Mouse (Mus musculus) B cell, adult 2 months (primary cell): ENCODE data around the gene Gm48551.

Experiments
- DNase-seq, 2 experiments: peaks; one replicate each; pipeline ENCODE4 v3.0.0; 2022

The Gm48551 gene

DNA sequence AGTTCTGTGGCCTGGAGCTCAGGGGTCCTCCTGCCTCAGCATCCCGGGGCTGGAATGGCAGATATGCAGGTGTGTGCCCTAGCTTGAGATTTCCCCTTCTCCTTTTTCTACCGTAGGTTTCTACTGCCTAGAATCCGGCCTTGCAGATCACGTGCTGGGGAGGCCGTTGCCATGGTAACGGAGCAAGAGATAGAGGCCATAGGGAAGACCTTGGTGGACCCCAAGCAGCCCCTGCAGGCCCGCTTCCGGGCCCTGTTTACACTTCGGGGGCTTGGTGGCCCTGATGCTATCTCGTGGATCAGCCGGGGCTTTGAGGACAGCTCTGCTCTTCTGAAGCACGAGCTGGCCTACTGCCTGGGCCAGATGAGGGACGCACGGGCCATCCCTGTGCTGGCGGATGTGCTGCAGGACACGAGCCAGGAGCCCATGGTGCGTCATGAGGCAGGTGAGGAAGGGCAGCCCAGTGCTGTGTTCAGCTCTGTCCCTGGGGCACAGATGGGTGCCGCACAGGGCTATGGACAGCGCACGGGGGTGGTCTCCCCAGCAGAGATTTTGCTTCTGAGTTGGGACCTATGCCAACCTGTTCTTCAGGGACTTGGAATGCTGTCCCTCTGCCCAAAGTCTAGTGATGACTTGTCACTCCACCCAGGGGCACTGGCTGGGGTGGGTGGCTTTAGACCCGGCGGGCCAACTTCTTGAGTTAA is 1.5 kb downstream of the Gm48551 start:
- DNase-seq, result no peak

DNA sequence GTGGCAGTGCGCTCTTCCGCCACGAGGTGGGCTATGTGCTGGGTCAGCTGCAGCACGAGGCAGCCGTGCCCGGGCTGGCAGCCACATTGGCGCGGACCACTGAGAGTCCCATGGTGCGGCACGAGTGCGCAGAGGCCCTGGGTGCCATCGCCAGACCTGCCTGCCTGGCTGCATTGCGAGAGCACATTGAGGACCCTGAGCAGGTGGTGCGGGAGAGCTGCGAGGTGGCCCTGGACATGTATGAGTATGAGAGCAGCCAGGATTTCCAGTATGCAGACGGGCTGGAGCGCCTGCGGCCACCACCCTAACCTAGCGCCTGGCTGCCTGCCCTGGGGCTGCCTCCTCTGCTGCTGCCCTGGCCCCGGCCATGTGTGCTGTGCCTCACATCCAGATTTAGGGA is 3.5 kb downstream of the Gm48551 start:
- no peak for DNase-seq

DNA sequence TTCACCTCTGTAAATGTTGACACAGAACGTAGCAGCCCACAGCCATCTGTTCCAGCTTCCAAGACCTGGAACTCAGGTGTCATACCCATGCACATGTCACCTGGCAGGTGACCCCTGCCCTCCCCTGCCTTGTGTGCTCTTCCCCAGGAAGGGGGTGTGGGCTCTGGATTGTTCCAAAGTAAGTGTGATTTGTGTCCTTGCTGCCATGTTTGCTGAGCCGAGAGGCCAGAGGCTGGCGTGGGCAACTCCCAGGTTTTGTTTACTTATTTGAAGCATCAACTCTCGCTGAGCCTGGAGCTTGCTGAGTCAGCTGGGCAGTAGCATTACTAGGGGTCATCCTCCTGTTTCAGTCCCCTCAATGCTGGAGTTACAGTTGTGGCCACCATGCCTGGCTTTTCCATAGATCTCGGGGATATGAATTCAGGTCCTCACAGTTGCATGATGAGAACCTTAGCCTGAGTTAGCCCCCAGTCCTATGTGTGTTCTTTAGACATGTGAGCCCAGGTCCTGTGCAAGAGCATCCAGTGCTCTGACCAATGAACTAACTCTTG is 4.3 kb downstream of the Gm48551 start, which contains the start of gene Gm48552:
Gm48552 (plus strand) TSS at position 501 of the 551 bp plus-strand sequence.
- no peak for DNase-seq

DNA sequence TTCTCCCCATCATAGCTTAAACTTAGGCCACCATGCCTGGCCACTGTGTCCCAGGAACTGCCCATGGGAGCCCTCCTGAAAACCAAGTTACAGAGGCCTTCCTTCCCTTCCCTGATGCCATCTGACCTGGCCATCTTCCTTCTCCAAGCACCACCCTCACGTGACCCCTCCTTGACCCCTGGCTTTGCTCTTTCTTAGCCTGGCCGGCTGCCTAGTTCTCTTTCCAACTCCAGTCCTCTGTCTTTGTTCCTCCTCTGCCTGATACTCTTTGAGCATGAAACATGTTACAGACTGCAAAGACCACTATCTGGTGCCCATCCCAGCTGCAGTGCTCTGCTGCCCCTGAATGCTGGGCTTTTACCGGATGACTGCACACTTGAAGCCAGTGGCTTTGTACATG is 5.1 kb downstream of the Gm48551 start:
- DNase-seq, result no peak

DNA sequence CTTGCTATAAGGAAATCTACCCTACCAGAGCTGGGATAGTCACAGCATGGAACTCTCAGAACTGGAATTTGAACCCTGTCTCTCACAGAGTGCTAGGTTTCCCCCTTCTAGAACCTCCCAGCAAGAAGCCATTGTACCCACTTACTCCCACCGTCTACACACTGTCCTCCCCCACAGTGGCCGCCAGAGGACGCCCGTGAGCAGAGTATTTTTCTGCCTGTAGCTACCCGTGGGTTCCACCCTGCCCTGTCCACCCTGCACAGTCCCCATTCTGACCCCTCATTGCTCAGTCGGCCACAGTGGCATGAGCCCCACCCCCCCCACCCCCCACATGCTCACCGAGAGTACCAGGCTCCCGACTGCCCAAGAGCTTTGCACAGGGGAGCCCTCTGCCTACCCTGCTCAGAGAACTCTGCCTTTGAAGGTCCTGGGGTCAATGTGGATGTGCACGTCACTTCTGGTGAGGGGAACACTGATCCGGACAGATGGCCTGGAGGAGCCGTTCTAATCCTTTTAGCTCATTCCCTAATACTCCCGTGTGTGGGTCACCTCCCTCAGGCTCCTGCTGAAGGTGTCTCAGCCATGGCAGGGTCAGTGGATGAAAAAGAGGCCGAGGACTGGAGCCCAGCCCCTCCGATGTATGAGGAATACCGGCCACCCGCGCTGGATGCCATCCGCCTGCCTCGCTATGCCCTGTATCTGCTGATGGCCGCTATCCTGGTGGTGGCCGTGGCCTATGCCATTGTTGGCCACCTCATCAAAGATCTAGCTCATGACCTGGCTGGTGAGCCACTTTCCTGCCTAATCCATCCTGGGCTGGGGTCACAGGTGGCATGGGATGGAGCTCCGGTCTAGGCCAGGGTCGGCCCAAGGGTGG is 5.8 kb downstream of the Gm48551 start:
- peak; percentile 87 for DNase-seq

DNA sequence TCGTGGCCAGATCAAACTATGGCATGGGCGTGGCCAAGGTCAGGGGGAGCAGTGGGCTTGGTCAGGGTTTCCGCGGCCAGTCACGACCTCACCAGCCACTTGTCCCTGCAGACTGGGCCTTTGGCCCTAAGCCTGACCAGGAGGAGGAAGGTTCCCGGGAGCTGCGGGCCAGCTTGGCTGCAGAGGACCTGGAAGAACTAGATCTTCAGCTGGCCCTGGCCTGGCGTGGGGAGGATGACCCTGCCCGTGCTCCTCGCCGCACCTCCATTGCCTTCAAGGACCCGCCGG is 6.4 kb downstream of the Gm48551 start:
- DNase-seq, result no peak

DNA sequence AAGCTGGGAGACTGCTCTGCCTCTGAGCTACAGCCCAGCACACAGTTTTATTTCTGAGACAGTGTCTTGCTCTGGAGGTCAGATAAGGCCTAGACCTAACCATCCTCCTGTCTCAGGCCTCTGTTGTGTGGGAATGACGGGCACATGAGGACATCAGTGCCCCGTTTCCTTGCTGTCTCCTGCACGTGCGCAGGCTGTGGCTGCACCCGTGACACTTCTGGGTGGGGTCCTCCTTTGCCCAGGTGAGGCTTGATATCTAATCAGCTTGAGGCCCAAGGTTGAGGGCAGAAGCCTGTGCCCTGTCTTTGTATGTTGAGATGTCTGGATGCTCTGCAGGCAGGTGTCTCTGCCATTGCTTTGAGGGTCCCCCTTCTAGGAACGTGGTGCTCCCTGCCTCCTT is 8.0 kb downstream of the Gm48551 start:
- no peak for DNase-seq

DNA sequence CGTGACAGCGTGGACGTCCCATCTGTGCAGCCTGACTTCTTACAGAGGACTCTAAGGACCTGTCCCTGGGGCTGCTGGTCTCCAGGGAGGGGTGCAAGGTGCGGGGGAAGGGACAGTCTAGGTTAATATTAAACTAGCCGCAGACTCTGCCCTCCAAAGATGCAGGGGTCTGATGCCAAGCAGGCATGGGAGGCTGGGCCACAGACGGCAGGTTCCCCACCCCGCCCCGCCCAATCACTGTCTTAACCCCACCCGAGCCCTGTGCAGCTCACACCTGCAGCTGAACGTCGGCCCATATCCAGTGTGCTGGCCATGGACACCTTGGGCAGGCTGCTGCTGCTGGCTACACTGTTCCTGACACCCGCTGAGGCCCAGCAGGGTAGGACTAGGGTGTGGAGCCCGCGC is 8.5 kb downstream of the Gm48551 start, which contains the start of gene Smim24:
Smim24 (plus strand) TSS at position 271 of the 405 bp plus-strand sequence.
- DNase-seq, result no peak

DNA sequence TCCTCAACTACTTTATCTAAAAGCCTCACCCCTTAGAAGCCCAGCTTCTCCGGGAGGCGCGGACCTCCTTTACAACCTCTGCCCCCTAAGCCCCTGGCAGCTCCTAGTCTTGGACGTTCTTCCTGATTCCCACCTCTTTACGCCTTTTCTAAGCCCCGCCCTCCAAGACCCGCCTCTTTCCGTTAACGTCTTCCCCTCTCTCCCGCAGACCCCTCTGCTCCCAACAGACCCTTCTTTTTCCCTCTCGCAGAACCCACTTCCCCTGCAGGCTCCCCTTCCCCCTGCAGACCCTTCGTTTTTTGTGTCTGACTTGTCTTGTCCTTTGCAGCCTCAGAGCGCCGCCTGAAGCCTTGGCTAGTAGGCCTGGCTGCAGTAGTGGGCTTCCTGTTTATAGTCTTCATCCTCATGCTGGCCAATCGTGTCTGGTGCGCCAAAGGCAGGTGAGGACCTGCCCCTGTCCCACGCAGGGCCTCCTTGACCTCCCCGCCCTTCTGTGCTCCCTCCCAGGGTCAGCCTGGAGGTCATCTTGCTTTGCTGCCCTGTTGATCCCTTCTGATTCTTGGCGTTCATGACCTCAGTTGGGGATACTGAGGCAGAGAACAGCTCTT is 9.3 kb downstream of the Gm48551 start:
- no peak for DNase-seq

DNA sequence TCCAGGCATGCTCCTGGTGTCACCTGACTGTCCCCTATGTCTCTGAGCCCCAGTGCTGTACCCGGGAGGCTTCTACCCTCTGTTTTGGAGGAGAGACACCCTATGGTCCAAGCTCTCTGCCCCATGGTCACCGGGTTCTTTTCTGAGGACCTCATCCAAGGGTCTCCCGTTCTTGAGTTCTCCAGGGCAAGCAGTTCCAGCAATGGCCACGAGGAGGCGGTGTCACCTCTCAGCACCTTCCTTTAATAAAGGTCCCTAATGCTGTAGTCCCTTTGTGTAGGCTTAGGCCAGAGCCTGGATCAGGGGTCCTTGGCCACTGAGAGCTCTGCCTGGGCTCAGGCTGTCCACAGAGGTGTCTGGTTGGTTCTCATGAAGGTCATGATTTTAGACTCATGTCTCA is 10.9 kb downstream of the Gm48551 start:
- peak; percentile 87 for DNase-seq

DNA sequence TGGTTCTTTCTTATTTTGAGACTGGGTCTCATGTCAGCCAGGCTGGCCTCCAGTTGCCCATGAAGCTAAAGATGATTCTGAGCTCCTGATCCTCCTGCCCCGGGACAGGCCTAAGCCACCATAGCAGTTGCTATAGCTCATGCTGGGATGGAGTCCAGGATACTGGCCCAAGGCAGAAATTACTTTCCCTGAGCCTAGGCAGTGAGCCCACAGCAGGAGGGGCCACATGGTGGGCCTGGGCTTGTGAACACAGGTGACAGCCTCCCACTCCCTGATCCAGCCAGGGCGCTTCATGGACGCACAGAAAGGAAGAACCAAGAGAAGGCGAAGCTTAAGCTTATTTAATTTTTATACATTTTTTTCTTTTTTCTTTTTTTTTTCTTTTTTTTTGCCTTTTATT is 11.6 kb downstream of the Gm48551 start:
- no peak for DNase-seq

DNA sequence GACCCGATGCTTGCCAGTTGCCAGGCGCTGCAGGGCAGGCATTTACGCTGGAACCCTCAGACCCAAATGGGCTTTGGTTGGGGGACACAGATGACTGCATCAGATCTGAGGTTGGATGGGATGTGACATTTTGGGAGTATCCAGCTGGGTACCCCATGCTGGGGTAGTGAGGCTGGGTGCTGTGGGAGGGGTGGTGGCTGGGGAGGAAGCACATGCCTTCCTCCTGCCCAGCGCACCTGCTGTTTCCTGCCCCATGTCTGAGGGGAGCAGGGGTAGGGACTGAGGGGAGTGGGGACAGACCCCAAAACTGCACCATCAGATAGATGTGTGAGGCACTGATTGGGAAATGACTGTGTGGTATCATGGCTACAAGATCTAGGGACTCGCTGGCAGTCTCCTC is 12.5 kb downstream of the Gm48551 start:
- no peak for DNase-seq

DNA sequence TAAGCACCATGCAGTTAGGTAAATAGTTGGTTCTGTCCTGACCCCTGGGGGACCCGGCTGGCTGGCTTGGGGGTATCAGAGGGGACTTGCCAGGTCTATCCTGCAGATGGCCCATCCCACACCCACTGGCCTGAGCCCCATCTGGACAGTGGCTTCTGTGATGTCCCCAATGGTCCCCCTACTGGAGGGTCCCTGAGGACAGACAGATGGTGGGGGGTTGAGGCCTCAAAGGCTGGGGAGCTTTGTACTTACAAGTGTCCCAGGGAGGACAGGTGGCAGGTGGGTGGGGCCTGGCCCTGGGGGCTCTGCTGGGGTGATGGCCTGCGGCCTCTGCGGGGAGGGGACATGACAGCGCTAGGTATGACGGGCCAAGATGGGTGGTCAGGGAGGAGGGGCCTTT is 15.0 kb downstream of the Gm48551 start:
- DNase-seq, result no peak

DNA sequence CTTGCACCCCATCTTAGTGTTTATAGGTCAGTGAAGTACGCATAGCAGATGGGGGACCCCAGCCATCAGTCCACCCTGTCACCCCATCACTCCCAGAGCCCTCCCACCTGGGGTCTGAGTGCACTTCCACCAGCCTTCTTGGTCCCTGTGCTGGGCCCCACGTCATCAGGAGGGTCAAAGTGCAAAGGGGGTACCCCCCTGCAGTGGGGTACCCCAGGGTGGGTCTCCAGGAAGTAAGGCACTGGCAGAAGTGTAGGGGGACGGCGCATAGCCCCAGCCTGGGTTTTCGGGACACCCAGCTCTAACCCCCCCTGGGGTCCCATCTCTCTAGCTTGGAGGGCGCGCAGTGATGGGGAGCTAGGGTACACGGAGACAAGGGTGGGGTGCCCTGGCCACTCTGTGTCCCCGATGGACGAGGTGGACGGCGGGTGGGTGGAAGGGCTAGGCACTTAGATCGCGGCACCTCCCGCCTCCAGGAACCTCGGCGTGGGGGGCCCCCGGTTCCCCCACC is 15.6 kb downstream of the Gm48551 start:
- no peak for DNase-seq

DNA sequence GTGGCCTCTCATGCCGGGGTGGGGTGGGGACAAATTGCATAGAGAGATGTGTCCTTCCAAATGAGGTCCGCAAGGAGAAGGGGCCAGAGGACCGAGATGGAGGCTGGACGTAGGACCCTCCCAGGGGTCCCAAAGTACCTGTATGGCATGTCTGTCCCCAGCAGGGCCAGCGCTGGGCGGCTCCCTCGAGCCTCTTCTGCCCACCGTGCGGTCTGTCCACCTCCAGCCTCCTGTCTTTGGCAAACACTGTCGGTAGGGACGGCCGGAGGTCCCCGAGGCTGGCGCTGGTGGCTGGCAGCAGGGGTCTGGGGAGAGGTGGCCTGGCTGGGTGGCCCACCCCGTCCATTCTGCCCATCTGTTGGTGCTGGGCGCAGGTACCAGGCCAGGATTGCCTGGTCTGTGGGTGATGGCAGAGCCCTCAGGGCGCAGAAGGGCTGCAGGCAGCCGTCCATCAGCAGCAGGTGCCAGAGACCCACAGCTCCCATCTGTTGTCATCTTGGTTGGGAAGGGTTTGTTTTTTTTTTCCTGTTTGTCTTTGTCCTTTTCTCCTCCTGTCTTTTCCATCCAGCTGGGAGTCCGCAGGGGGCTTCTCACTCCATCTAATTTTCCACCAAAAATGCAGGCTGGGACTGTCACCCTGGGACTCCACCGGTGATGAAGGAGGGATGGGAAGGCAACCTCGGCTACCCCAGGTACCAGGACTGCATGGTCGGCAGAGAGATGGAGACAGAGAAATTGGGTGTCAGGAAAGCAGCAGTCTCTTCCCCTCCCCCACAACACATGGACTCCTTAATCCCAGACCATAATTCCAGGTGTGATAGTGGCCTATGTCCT is 16.3 kb downstream of the Gm48551 start:
- DNase-seq, result no peak

DNA sequence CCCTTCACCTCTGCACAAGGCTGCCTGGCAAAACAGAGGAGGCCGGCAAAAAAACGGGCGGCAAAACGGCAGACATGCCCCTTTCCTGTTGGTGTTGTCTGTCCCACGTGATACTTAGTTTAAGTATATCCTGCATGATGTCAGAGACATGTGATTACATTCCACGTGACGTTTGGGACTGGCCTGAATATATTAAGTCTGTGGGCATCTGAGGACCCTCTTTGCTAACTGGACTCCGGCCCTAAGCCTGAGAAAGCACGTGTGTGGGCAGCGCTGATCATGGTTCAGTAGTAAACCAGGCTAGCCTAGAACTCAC is 16.9 kb downstream of the Gm48551 start:
- DNase-seq, result no peak

DNA sequence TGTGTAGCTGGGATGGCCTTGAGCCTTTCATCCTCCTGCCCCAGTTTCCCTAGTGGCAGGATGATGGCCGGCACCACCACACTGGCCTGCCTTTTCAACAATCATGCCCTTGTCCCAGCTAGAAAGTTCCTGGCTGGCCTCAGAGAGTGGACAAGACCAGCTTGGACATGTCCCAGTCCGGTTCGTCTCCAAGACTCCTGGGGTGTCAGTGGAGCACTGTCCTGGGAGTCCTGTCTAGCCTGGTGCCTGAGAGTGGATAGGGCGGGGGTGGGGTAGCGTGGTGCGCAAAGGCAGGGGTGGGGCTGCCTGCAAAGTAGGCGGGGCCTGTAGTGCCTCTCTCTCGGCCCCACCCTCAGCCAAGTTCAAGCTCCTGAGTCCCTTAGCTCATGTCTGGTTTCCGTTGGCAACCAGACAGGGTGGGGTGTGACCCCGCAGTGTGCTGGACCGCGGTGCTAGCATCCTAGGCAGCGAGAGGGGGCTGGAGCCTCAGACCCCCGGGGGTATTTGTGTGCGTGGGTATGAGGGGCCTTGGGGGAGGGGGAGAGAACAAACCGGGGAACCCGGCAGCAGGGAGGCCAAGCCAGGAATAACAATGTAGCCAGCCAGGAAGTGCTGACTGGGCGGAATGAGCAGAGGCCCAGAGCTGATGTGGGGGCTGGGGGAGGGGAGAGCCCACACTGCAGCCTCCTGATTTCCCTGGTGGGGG is 17.4 kb downstream of the Gm48551 start:
- DNase-seq, result no peak

DNA sequence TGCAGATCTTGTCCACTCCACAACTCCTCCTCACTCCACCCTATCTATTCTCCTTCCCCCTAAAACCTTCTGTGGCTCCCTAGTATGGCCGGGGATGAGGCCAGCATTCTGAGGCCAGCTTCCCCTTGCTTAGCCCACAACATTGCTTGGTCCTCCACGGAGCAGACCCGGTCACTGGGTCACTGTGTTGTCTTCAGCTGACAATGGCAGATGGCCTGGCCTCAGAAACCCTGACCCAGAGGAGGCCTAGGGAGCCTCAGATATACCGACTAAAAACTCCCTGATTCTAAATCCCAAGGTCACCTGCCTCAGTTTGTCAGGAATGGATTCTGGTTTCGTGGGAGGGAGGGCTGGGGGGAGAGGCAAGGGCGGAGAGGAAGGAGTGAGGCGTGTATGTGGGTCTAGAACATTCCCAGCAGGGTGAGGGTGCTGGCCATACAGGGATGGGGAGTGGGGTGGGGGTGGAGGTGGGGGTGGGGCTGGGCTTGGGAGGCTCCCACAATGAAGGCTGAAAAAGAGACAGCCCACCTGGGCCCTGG is 18.0 kb downstream of the Gm48551 start:
- DNase-seq, result no peak

DNA sequence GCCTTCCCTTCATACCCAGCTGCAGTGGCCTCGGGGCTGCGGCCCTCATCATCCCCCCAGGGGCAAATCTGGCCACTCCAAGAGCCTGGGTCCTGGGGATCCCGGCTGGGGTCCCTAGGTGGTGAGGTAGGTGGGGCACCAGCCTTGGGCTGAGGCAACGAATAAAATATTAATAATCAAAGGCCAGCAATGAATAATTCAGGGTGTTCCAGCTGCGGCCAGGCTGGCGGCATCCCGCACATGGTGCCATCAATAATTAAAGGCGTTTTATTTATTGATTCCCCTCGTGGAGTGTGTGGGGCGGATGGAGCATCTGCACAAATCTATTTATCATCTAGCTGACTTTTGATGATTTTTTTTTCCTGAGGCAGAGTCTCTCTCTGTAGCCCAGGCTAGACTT is 19.2 kb downstream of the Gm48551 start:
- DNase-seq, result no peak

DNA sequence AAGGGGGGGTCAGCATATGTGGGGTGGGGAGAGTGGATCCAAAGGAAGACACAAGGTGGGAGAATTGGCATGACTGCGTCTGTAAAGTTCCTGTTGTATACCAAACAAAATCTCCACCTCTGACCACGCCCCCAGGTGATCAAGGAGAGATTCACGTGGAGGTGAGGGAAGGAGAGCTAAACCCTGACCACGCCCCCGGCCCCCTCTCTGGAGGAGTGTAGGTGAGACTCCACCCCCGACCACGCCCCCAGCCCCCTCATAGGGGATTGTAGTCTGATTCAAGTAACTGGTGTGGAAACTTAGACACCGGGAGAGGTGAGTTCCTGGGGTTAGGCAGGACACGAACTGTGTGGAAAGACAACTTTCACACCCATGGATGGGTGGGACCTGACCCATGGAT is 19.8 kb downstream of the Gm48551 start:
- no peak for DNase-seq

DNA sequence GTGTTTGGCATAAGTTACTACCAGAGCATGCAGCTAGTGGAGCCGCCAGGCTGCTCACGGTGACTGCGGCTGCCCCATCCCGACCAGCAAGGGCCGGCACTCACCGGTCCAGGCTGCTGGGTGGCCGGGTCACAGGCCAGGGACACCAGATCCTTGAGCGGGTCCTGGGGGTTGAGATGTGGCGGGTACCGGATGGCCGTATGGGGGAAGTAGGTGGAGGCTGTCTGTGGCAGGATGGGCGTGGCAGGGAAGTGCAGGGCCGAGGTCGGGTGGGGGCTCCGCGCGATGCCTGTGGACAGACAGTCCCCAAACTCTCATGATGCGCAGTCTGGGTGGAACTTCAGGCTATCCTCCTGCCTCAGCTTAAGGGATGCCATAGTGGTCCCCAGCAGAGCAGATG is 20.5 kb downstream of the Gm48551 start:
- DNase-seq, result peak in 1 of 2 experiments; percentile 33
